Mouse (Mus musculus) midbrain, embryonic 15.5 days (tissue): ENCODE data around the gene Gpr33. TPM values are rescaled to one million over a fixed set of nuclear protein-coding genes. Genes with fewer than 3 reads are reported as not detected.

Source experiments
- ATAC-seq: fragments of 200-750 bp; cut with Nextera tagmentation; replicated peaks from 2 replicates; pipeline ENCODE4 v1.8.0; 2017; ENCODE audit warnings: moderate TSS enrichment
- H3K27ac ChIP-seq: fragments of 300-500 bp; sonication (generic); 2 replicates; pipeline ENCODE4 v1.5.1; 2015; ENCODE audit warnings: mild to moderate bottlenecking, inconsistent platforms
- H3K27me3 ChIP-seq: fragments of 300-500 bp; sonication (generic); replicated peaks from 2 replicates; pipeline ENCODE4 v1.6.1; 2015; ENCODE audit warnings: inconsistent platforms
- H3K36me3 ChIP-seq: fragments of 300-500 bp; sonication (generic); replicated peaks from 2 replicates; pipeline ENCODE4 v1.6.1; 2015; ENCODE audit warnings: inconsistent platforms
- H3K4me1 ChIP-seq: fragments of 300-500 bp; sonication (generic); 2 replicates; pipeline ENCODE4 v1.6.1; 2015; ENCODE audit warnings: inconsistent platforms
- H3K4me2 ChIP-seq: fragments of 300-500 bp; sonication (generic); 2 replicates; pipeline ENCODE4 v1.6.1; 2015; ENCODE audit warnings: inconsistent platforms, mild to moderate bottlenecking, moderate library complexity
- H3K4me3 ChIP-seq: fragments of 300-500 bp; sonication (generic); 2 replicates; pipeline ENCODE4 v1.5.1; 2015; ENCODE audit warnings: mild to moderate bottlenecking, inconsistent platforms
- H3K9ac ChIP-seq: fragments of 300-500 bp; sonication (generic); 2 replicates; pipeline ENCODE4 v1.6.1; 2015; ENCODE audit warnings: mild to moderate bottlenecking, inconsistent platforms
- H3K9me3 ChIP-seq: fragments of 300-500 bp; sonication (generic); 2 replicates; pipeline ENCODE4 v1.6.1; 2016; ENCODE audit warnings: inconsistent platforms
- WGBS: fragments of 180-500 bp; shearing (Covaris S2); methylation state at CpG from one replicate; pipeline ENCODE4 v1.1.7; 2015; ENCODE audit warnings: mixed read lengths; 5-methylcytosine and 5-hydroxymethylcytosine counted together
- polyA plus RNA-seq: library from polyadenylated mRNA; unstranded; fragments of >200 nt; fragmentation: Nextera tagmentation; extraction: Ambion mirVana; gene quantifications from 2 replicates; pipeline ENCODE4 v1.2.1, GENCODE M21; 2015

The Gpr33 gene
- polyA plus RNA-seq, 1 experiment from 2014 or later, result not detected

- peaks cover 7% of the 10 kb centered on the region for H3K4me1 ChIP-seq
- no peak overlapping the region for H3K4me2 ChIP-seq
- H3K27ac ChIP-seq, result no peak overlapping the region
- no peak overlapping the region for H3K9ac ChIP-seq
- no peaks in the 10 kb centered on the region for H3K9me3 ChIP-seq
- H3K36me3 ChIP-seq, result no peaks in the 10 kb centered on the region
- ATAC-seq, result no peak
- no peak overlapping the region for H3K4me3 ChIP-seq
- WGBS, result 93% methylated on average over 1 of the region's 1 CpGs
- no peaks in the 10 kb centered on the region for H3K27me3 ChIP-seq
Observed at GRCm38 (mm10) chr12:51974381-51974780, 53.5 kb downstream of the Gpr33 start.

Other genes with a start within 250 kb of the Gpr33 start
- gene Hectd1, start 198.5 kb downstream of the Gpr33 start, polyA plus RNA-seq, result 39.3 and 40.8 TPM in 2 replicates
- gene Heatr5a, start 56.7 kb downstream of the Gpr33 start, polyA plus RNA-seq, result 7.3 and 7.5 TPM in 2 replicates
- gene Dtd2, start 21.6 kb downstream of the Gpr33 start, polyA plus RNA-seq, result 19.1 and 19.2 TPM in 2 replicates
- 8.3 TPM in 2 replicates for gene Nubpl, start 69.7 kb upstream of the Gpr33 start, polyA plus RNA-seq